Mouse (Mus musculus) heart, adult 2 months (tissue): ENCODE measurements around the gene Gm29666.

Experiments used
- CTCF ChIP-seq: fragments of 200-600 bp; IDR thresholded peaks from 2 replicates; pipeline ENCODE4 v1.8.1; 2022; ENCODE audit warnings: antibody characterized with exemption, mild to moderate bottlenecking, moderate library complexity
- EP300 ChIP-seq: fragments of 200-500 bp; IDR thresholded peaks from 2 replicates; pipeline ENCODE4 v1.6.1; 2011; ENCODE audit warnings: low read depth, low read length, control low read depth; ENCODE audit not compliant: insufficient read depth
- POLR2A ChIP-seq: fragments of 200-500 bp; IDR thresholded peaks from 2 replicates; pipeline ENCODE4 v1.6.1; 2011; ENCODE audit warnings: mild to moderate bottlenecking, low read depth, low read length, control low read depth; ENCODE audit not compliant: insufficient read depth

- TF ChIP-seq EP300, result no peak
- TF ChIP-seq CTCF, result no peak
- no peak for TF ChIP-seq POLR2A
These were observed 28.6 kb downstream of the Gm29666 start for GRCm38 (mm10) chr15:84891246-84891645.
